Mouse (Mus musculus): Measurements from ENCODE around the gene Tsen34. TPM values are rescaled to one million over a fixed set of nuclear protein-coding genes. Genes with fewer than 3 reads are reported as not detected.

Tsen34 gene
- polyA plus RNA-seq (2014; fragmentation: Illumina TruSeq; extraction: RNeasy Lipid Tissue Mini Kit (QIAGEN cat#74804); ENCODE audit: low read depth, low replicate concordance), result 4.3 TPM

DNA sequence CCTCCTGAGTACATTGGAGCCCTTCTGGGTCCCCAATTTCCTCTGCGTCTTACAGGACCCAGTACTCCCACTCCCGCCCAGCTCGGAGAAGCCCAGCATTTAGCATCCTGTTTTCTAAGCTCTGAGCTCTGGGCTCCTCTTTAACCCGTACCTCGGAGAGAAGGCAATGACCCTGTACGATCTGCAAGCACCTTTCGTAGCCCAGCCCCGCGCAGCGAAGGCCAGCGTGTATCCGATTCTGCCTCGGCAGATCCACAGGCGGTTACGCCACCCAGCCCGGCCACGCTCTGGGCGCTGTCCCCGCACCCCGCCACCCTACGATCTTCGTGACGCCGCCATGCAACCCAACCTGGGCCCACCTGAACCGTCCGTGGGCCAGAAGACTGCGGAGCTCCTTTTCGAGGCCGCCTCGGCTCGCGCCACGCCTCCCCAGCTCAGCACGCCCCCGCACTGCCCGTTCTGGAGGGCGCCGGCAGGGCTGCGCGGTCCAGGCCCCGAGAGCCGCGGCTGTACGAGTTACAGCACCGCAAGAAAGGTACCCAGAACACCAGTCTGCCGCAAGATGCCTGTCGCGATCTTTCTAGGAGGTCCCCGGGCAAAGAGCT, at the start of gene Tsen34:
Gene Tsen34 (plus strand): TSS at position 482 of the 605 bp plus-strand sequence.

DNA sequence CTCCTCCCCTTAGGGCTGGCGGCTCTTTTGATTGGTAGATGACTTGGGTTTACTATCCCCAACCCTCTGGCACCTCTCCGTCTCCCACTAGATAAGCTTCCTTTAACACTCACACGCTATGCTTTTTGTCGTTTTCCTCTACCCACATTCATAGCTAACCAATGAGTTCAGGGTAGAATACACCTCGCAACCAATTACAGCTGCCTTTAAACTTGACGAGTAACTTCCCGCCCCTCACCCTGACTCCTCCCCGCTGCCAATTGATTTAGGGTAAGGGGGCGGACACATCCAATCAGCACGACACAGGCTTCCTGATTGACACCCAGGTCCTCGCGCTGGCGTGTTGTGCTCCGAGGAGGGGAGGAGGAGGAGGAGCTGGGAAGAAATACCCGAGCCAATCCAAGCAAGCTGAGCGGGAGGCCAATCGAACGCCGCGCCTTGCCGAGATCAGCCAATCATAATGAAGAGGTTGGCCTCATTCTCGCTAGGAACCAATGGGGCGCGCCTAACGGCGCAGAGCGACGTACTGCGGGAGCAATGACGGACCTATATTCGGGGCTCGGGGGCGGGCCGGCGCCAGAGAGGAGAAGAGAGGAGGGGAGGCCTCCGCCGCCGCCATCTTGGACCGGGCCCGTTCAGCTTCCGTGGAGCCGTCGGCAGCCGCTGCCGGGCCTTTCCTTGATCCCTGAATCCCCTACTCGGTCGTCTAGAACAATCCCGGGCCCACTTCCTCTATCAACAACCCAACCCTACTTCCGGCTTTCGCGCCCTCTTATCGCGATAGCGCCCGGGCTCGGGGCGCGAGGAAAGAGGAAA, 47.8 kb upstream of the Tsen34 start, which contains the start of gene Cnot3:
Gene Cnot3 (plus strand): TSS at position 597 of the 816 bp plus-strand sequence.

DNA sequence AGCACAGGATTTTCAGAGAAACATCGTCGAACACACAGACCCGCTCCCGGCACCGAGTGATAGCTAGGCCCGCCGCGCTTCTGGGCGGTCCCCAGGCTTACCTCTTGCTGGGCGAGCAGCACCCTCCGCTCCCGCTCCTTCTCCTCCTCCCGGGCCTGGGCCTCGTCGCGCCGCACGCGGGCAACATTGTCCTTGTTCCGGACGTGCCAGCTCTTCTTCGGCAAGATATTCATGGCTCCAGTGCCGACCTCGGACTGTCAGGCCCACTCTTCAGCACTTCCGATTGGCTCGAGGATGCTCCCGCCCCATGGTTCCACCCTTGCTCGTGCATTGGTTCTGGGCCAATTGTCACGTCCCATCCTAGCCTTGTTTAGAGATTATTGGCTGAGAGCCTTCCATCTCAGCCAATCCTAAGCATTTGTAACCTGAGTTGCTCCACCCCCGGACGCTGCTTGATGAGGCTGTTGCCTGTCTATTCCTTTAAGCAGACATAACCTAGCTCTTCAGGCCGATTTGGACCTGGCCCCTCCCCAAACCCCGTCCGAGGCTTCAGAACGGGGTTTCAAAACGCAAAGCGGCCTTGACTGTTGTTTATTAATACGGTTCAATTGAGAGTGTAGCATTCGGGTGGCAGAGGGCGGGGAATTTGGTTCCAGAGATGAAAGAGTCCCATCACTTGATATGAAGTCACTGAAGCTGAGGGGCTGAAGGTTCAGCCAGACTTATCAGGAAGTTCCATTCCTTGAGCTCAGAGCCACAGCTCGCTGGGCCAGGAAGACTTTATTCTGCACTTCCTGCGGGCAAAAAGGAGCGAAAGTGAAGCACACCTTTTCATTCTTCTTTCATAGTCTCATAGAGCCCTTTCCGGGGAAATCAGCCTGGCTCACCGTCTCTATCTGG, 27.2 kb upstream of the Tsen34 start, which contains the start of gene Leng1:
Gene Leng1 (minus strand): TSS at position 626 of the 900 bp plus-strand sequence.

DNA sequence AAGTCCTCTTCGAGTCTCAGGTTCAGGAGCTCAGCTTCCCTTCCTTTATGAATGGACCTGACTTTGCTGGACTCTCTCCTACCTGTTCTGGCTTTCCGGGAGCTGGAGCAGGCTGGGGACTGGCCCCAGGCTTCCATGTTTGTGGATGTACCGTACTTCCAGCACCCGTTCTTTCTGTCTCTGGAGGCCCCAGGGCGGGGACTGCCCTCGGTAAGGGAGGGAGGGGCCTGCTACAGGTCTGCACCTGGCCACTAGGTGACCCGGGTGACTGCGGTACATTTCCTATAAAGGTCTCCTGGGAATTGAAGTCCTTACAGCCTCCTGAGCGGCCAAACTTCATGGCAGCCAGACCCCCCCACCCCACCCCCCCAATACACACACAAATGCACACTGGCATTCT, 15.3 kb upstream of the Tsen34 start, which contains the start of gene Tmc4:
Gene Tmc4 (minus strand): TSS at position 212 of the 400 bp plus-strand sequence.

DNA sequence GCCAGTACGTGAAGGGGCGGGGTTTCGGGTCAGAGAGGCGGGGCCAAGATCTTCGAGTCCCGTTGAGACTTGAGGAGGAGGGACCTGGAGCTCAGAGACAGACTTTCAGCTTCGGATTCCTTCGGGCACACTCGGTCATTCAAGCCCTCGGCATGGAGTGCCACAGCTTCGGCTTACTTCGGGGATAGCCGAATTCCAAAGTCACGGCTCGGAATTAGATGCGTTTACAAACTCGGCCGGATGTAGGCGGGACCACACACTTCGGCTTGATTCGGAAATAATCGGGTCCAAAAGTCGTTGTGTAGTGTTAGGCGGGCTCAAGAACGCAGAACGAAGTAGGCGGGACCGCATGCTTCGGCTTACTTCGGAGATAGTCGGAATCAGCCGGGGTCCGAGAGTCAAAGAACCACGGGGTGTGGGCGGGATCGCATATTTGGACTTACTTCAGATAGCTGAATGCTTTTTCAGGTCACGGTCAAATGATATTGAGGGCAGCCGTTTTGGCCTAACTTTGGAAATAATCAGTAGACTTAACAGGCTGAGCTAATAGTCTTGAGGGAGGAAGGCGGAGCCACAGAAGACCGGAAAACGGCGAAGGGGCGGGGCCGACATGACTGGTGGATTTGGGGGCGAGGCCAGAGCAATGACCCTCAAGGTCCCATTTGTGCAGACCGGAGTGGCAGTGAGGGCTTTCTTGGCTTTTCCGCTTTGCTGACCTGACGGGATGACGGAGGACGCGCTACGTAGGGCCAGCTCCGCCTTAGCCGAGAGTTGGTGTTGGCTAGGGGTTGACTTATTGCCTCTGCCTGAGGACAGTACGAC, 535 bp downstream of the Tsen34 start, which contains the start of gene Mboat7:
Gene Mboat7 (minus strand): TSS at position 537 of the 822 bp plus-strand sequence.

DNA sequence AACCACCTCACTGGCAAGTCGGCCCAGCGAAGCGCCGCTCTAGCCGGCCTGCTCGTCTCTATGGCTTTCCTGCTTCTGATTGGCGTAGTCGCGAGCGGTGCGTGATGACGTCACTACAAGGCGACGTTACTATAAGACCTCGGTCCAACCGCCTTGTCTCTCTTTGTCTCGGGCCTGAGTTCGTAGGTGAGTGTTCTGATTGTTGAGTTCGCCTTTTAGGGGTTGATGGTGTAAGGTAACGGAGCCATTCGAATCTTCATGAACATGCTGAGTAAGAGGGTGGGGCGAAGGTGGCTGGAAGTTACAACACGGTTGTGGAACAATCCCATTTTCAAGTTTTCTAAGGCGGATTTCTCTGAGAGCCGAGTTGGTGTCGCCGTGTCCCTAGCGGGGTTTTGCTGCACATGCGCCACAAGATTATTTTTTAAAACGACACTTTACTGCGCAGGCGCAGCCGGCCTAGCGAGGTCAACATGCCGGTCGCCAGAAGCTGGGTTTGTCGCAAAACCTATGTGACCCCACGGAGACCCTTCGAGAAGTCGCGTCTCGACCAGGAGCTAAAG, 11.3 kb downstream of the Tsen34 start, which contains the start of gene Rps9:
Gene Rps9 (plus strand): TSS at position 115 of the 563 bp plus-strand sequence.

DNA sequence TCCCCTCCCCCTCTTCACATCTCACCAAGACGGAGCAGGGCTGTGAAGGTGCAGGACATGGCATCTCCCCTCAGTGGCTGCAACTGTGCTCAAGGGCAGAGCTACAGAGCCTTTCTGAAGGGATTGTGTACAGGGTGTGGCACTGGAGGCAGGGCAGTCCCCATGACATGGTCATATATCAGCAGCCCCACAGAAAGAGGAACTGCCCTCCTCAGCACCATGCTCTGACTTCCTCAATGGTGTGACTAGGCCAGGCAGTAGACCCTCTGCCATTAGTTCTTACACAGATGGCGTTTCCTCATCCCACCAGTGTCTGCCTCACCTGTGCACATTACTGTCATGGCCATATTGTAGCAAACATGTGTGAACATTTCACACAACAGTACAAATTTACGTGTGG, 27.6 kb downstream of the Tsen34 start, which contains the start of gene Pirb:
Gene Pirb (minus strand): TSS at position 124 of the 400 bp plus-strand sequence.

Other genes with a start within 250 kb of the Tsen34 start
- gene Tarm1, start 190.2 kb upstream of the Tsen34 start, polyA plus RNA-seq (2014; fragmentation: Illumina TruSeq; extraction: RNeasy Lipid Tissue Mini Kit (QIAGEN cat#74804); ENCODE audit: low read depth, low replicate concordance), result 1.9 TPM
- gene Oscar, start 76.7 kb upstream of the Tsen34 start, polyA plus RNA-seq (2014; fragmentation: Illumina TruSeq; extraction: RNeasy Lipid Tissue Mini Kit (QIAGEN cat#74804); ENCODE audit: low read depth, low replicate concordance), result not detected
- gene Ndufa3, start 75.5 kb upstream of the Tsen34 start, polyA plus RNA-seq (2014; fragmentation: Illumina TruSeq; extraction: RNeasy Lipid Tissue Mini Kit (QIAGEN cat#74804); ENCODE audit: low read depth, low replicate concordance), result 32.4 TPM
- not detected for gene Tfpt, start 62.9 kb upstream of the Tsen34 start, polyA plus RNA-seq (2014; fragmentation: Illumina TruSeq; extraction: RNeasy Lipid Tissue Mini Kit (QIAGEN cat#74804); ENCODE audit: low read depth, low replicate concordance)
- 20.0 TPM for gene Prpf31, start 62.9 kb upstream of the Tsen34 start, polyA plus RNA-seq (2014; fragmentation: Illumina TruSeq; extraction: RNeasy Lipid Tissue Mini Kit (QIAGEN cat#74804); ENCODE audit: low read depth, low replicate concordance)
- 5.7 TPM for gene Cnot3, start 47.6 kb upstream of the Tsen34 start, polyA plus RNA-seq (2014; fragmentation: Illumina TruSeq; extraction: RNeasy Lipid Tissue Mini Kit (QIAGEN cat#74804); ENCODE audit: low read depth, low replicate concordance)
- gene Leng1, start 27.0 kb upstream of the Tsen34 start, polyA plus RNA-seq (2014; fragmentation: Illumina TruSeq; extraction: RNeasy Lipid Tissue Mini Kit (QIAGEN cat#74804); ENCODE audit: low read depth, low replicate concordance), result 7.0 TPM
- 16.7 TPM for gene Tmc4, start 15.3 kb upstream of the Tsen34 start, polyA plus RNA-seq (2014; fragmentation: Illumina TruSeq; extraction: RNeasy Lipid Tissue Mini Kit (QIAGEN cat#74804); ENCODE audit: low read depth, low replicate concordance)
- 36.5 TPM for gene Mboat7, start 660 bp downstream of the Tsen34 start, polyA plus RNA-seq (2014; fragmentation: Illumina TruSeq; extraction: RNeasy Lipid Tissue Mini Kit (QIAGEN cat#74804); ENCODE audit: low read depth, low replicate concordance)
- gene Rps9, start 11.1 kb downstream of the Tsen34 start, polyA plus RNA-seq (2014; fragmentation: Illumina TruSeq; extraction: RNeasy Lipid Tissue Mini Kit (QIAGEN cat#74804); ENCODE audit: low read depth, low replicate concordance), result 7.2 TPM
- gene Pirb, start 27.5 kb downstream of the Tsen34 start, polyA plus RNA-seq (2014; fragmentation: Illumina TruSeq; extraction: RNeasy Lipid Tissue Mini Kit (QIAGEN cat#74804); ENCODE audit: low read depth, low replicate concordance), result 0.97 TPM
- gene Gm15448, start 132.8 kb downstream of the Tsen34 start, polyA plus RNA-seq (2014; fragmentation: Illumina TruSeq; extraction: RNeasy Lipid Tissue Mini Kit (QIAGEN cat#74804); ENCODE audit: low read depth, low replicate concordance), result not detected
- gene Pira2, start 152.2 kb downstream of the Tsen34 start, polyA plus RNA-seq (2014; fragmentation: Illumina TruSeq; extraction: RNeasy Lipid Tissue Mini Kit (QIAGEN cat#74804); ENCODE audit: low read depth, low replicate concordance), result 0.20 TPM
- gene Gm14548, start 205.3 kb downstream of the Tsen34 start, polyA plus RNA-seq (2014; fragmentation: Illumina TruSeq; extraction: RNeasy Lipid Tissue Mini Kit (QIAGEN cat#74804); ENCODE audit: low read depth, low replicate concordance), result not detected
- not detected for gene Lilra6, start 222.6 kb downstream of the Tsen34 start, polyA plus RNA-seq (2014; fragmentation: Illumina TruSeq; extraction: RNeasy Lipid Tissue Mini Kit (QIAGEN cat#74804); ENCODE audit: low read depth, low replicate concordance)

Measured in kidney, adult 10 weeks (tissue).